Mouse (Mus musculus) common myeloid progenitor, adult 5-6 weeks (primary cell): ENCODE measurements around the gene E130116L18Rik. TPM values are rescaled to one million over a fixed set of nuclear protein-coding genes. Genes with fewer than 3 reads are reported as not detected.
"Not testable (repeated sequence)": the region's sequence is repeated elsewhere in the genome, so short reads cannot be mapped to it uniquely, and the experiment has no call there.

ENCODE experiments used
- ATAC-seq: replicated peaks from 2 replicates; pipeline ENCODE4 v1.8.0; 2016; ENCODE audit warnings: low read depth, mild to moderate bottlenecking, moderate TSS enrichment, inconsistent platforms; ENCODE audit not compliant: poor library complexity, severe bottlenecking
- total RNA-seq: library from RNA; stranded (forward); fragments of 200-1000, 187-1606 nt; gene quantifications from 2 replicates; pipeline ENCODE4 v1.2.3, GENCODE M21; 2017

E130116L18Rik gene
- total RNA-seq, 1 experiment from 2014 or later: not detected

DNA sequence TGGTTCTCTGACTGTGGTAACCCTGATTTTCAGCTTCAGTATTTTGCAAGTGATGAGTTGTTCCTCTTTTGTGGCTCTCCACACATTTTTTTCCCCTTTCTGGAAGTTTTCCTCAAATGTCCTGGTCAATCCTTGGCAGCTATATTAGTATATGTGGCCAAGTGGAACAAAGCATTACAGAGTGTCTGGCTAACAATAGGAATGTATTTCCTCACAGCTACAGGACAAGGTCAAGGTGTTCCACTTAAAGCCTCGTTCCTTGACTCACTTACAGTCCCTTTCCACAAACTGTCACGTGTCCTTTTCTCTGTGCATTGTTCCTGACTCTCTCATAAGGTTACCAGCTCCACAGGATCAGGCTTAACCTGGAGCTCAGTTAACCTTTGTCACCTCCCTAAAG is 38.4 kb downstream of the E130116L18Rik start:
- no peak for ATAC-seq

DNA sequence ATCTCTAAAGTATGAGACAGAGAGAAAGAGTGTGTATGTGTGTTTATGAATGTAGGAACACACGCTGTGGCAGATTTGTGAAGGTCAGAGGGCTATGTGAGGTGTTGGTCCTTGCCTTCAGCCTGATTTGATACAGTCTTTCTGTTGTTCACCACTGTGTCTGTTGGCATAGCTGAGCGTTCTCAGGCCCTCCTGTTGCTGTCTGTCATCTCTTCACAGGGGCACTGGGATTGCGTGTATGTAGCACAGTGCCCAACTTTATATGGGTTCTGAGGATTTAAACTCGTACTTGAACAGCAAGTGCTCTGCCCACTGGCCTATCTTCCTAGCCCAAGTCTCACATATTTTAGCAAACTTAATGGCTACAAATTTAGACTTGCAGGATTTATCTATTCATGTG is 39.4 kb downstream of the E130116L18Rik start:
- no peak for ATAC-seq

DNA sequence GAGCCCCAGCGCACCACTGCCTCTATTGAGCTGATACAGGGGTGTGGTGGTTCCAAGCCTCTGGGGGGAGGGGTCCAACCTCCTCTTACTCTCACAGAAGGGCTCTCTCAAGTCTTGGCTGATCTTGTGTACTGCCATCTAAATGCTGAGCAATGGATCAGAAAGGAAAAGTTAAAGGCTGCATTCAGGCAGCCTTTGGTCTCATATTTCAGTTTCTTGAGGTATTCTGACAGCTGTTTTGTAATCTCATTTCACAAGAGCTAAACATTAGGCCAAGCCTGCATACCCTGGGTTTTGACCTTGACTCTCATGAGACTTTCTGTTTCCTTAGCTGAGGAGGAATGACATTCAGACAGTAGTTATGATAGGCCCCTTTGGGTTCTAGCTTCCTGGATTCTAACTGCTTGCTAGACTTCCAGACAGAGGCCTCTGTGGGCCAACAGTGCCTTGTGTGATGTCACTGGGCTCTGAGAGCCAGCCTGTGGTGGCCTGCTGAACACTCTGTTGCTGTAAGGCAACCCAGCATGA is 41.9 kb downstream of the E130116L18Rik start, which contains the start of gene Galntl5:
Gene Galntl5 (plus strand): TSS at position 457 of the 528 bp plus-strand sequence.
- ATAC-seq: peak; percentile 76

DNA sequence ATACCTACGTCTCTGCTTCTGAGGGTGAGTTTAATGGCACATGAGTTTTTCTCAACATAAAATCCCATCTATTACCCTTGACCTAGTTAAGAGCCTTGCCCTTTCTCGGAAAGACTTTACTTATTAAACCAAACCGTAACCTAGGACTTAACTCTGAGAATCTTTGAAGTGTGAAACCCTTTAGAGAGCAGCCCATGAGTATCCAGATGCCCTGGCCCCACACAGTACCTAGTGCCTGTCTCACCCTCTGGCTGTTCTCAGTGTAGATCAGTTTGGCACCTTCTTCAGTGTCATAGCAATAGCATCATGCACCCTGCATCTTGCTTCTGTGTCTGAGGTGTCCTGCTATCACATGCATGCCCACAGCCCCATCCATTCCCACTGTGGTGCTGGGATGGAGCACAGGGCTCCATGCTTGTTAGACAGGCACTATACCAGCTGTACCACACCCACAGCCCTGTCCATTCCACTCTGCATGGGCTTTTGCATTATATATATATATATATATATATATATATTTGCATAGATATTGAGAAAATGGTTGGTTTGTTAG is 42.9 kb downstream of the E130116L18Rik start:
- no peak for ATAC-seq

DNA sequence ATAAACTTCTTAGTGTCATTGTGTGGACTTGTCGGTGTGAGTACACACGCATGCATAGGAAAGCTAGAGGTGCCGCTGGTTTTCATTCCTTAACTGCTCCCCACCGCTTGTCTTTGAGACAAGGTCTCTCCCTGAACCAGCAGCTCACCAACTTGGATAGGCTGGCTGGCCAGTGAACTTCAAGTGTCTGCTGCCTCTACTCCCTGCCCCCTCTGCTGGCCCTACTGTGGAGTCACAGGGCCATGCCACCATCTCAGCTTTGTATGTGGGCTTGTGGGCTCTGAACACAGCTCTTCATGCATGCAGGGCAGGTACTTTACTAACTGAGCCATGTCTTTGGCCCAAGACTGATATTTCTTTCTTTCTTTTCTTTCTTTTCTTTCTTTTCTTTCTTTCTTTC is 43.7 kb downstream of the E130116L18Rik start:
- 0 out of 2 replicates have a peak, but pooled peaks have one; percentile 47 for ATAC-seq

DNA sequence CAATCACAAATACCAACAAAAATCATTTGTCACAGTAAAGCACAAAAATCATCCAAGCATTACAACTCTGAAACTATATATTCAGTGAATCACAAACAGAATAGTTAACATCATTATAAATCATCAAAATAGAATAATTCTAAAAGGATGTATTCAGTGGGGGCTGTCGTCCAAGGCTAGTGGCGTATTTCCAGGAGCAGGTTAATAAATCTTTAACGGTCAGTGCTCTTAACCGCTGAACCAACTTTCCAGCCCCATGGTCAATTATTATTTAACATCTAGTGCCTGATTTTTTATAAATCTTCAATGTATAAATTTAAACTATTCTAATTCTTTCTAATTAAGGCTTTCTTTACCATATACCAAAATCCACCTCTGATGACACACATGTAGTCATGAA is 44.4 kb downstream of the E130116L18Rik start:
- ATAC-seq: not testable (repeated sequence)

DNA sequence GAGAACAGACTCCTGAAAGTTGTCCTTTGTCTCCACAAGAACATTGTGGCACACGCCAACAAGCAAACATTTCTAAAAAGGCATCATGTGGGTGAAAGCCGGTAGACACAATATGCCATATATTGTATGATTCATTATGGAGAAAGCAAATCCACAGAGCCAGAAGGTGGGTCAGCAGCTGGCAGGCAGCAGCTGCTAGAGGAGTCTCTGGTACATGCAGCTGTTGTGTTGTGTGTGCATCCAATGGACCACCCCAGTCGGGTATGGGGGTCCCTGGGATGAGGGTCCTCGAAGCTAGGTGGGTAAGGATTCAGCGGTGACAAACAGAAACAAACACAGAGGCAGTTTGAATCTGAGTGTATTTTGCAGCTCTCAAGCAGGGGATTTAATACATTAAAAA is 45.0 kb downstream of the E130116L18Rik start:
- ATAC-seq: not testable (repeated sequence)

Other genes with a start within 250 kb of the E130116L18Rik start
- 17.6 and 26.3 TPM in 2 replicates for gene Prkag2, start 122.5 kb downstream of the E130116L18Rik start, total RNA-seq
- gene Galntl5, start 41.7 kb downstream of the E130116L18Rik start, total RNA-seq: not detected in 2 replicates
- gene Galnt11, start 1.2 kb downstream of the E130116L18Rik start, total RNA-seq: 14.7 and 21.3 TPM in 2 replicates